Mouse (Mus musculus) cortical plate, adult 2 months (tissue): ENCODE data around the gene Gm4201. TPM values are rescaled to one million over a fixed set of nuclear protein-coding genes. Genes with fewer than 3 reads are reported as not detected.
"Not testable (repeated sequence)": the region's sequence is repeated elsewhere in the genome, so short reads cannot be mapped to it uniquely, and the experiment has no call there.

Experiments
- H3K27ac ChIP-seq: fragments of 200-500 bp; 2 replicates; pipeline ENCODE4 v1.5.1; 2012; ENCODE audit warnings: low read length, control low read depth, inconsistent platforms; ENCODE audit not compliant: insufficient read depth
- H3K4me1 ChIP-seq: fragments of 200-500 bp; 2 replicates; pipeline ENCODE4 v1.6.1; 2011; ENCODE audit warnings: low read length; ENCODE audit not compliant: control insufficient read depth, insufficient read depth
- H3K4me3 ChIP-seq: fragments of 200-500 bp; 2 replicates; pipeline ENCODE4 v1.5.1; 2011; ENCODE audit warnings: mild to moderate bottlenecking, low read length, control low read depth; ENCODE audit not compliant: insufficient read depth
- polyA plus RNA-seq: library from polyadenylated mRNA; depleted of rRNA; stranded (reverse); fragments of >200 nt; gene quantifications from 2 replicates; pipeline ENCODE4 v1.2.3, GENCODE M21; 2012; rRNA removed

The Gm4201 gene
- not detected in 2 replicates for polyA plus RNA-seq

DNA sequence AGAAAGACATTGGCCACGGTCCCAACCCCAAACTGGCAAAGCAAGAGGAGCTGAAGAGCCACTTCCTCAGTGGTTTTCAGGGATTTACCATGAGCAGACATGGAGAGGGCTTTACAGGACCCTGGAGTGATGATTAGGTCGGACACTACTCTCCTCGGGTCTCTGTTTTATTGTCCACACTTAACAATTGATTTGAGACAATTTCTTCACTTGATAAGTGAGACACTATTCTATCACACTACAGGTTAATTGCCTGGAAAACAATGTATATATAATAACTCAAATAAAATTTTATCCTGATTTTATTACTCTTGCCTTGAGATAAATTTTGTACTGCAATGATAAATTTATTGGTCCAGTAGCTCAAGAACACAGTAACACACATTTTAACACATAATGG, at the start of gene Gm4201:
TSS of gene Gm4201 (minus strand) at position 101 of the 400 bp plus-strand sequence.
- H3K4me3 ChIP-seq, H3K27ac ChIP-seq, H3K4me1 ChIP-seq: not testable (repeated sequence)

DNA sequence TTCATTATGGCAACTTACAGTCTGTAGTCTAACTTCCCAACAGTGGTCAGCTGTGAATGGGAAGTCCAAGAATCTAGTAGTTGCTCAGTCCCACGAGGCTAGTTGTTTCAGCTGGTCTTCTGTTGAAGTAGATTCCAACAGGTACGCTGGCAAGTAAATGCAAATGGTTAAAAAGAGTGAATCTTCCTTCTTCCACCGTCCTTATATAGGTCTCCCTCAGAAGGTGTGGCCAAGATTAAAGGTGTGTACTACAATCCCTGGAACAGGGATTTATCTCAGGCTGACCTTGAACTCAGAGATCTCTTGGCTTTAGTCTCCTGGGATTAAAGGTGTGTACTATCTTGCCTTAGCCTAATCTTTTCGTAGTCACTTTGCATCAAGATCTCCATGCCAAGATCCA, 22.9 kb upstream of the Gm4201 start, which contains the start of gene Gm4565:
TSS of gene Gm4565 (minus strand) at position 101 of the 400 bp plus-strand sequence.
- not testable (repeated sequence) for H3K4me3 ChIP-seq, H3K4me1 ChIP-seq

DNA sequence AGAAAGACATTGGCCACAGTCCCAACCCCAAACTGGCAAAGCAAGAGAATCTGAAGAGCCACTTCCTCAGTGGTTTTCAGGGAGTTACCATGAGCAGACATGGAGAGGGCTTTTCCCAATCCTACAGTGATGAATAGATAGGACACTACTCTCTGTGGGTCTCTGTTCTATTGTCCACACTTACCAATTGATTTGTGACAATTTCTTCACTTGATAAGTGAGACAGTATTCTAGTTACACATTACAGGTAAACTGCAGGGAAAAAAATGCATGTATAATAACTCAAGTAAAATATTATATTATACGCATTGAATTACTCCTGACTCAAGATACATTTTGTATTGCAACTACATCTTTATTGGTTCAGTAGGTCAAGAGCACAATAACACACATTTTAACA, 30.4 kb downstream of the Gm4201 start, which contains the start of gene Gm8677:
TSS of gene Gm8677 (minus strand) at position 101 of the 400 bp plus-strand sequence.
- H3K4me1 ChIP-seq, H3K4me3 ChIP-seq, H3K27ac ChIP-seq: not testable (repeated sequence)

More for the DNA sequence above, 22.9 kb upstream of the Gm4201 start, which contains the start of gene Gm4565:
- not testable (repeated sequence) for H3K27ac ChIP-seq

DNA sequence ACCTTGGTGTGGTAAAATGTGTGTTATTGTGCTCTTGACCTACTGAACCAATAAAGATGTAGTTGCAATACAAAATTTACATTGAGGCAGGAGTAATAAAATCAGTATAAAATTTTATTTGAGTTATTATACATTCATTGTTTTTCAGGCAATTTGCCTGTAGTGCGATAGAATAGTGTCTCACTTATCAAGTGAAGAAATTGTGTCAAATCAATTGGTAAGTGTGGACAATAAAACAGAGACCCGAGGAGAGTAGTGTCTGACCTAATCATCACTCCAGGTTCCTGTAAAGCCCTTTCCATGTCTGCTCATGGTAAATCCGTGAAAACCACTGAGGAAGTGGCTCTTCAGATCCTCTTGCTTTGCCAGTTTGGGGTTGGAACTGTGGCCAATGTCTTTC, 42.5 kb downstream of the Gm4201 start, which contains the start of gene Vmn1r152:
TSS of gene Vmn1r152 (plus strand) at position 301 of the 400 bp plus-strand sequence.
- H3K4me3 ChIP-seq, H3K27ac ChIP-seq, H3K4me1 ChIP-seq: not testable (repeated sequence)

Other genes with a start within 250 kb of the Gm4201 start
- gene Gm4187, start 235.6 kb downstream of the Gm4201 start, polyA plus RNA-seq, result not detected in 2 replicates
- gene Gm8660, start 194.3 kb downstream of the Gm4201 start, polyA plus RNA-seq, result not detected in 2 replicates
- not detected in 2 replicates for gene Vmn1r148, start 151.8 kb downstream of the Gm4201 start, polyA plus RNA-seq
- not detected in 2 replicates for gene Vmn1r149, start 127.1 kb downstream of the Gm4201 start, polyA plus RNA-seq
- gene Gm10665, start 101.3 kb downstream of the Gm4201 start, polyA plus RNA-seq, result not detected in 2 replicates
- not detected in 2 replicates for gene Vmn1r151, start 65.7 kb downstream of the Gm4201 start, polyA plus RNA-seq
- not detected in 2 replicates for gene Vmn1r152, start 42.4 kb downstream of the Gm4201 start, polyA plus RNA-seq
- not detected in 2 replicates for gene Gm8677, start 30.5 kb downstream of the Gm4201 start, polyA plus RNA-seq
- gene Gm4565, start 22.8 kb upstream of the Gm4201 start, polyA plus RNA-seq, result not detected in 2 replicates
- not detected in 2 replicates for gene Vmn1r155, start 92.7 kb upstream of the Gm4201 start, polyA plus RNA-seq
- gene Gm8693, start 127.0 kb upstream of the Gm4201 start, polyA plus RNA-seq, result not detected in 2 replicates
- gene Gm4567, start 154.4 kb upstream of the Gm4201 start, polyA plus RNA-seq, result not detected in 2 replicates
- not detected in 2 replicates for gene Vmn1r157, start 196.4 kb upstream of the Gm4201 start, polyA plus RNA-seq
- gene Vmn1r158, start 225.4 kb upstream of the Gm4201 start, polyA plus RNA-seq, result not detected in 2 replicates